Mouse (Mus musculus): Measurements from ENCODE around the gene Rtp2.

Gene Rtp2

DNA sequence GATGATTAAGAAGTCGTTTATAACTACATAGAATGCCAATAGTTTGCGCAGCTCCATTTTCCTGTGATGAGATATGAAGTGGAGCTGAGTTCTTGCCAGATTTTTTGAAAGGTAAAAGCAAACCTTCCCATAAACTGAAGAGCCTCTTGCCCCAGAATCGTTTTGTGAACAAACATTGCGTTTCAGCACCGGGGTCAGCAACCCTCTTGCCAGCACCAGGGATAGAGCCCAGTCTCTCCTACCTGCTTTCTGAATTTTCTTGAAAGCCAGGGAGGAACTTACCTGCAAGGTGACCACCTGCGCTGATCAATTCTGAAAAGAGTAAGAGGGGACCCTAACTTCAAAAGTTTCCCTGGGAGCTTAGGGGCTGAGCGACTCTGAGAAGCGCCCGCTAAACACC, 42.0 kb downstream of the Rtp2 start:
- peak; percentile 14 for DNase-seq (ENCODE audit: inconsistent ontology term)

DNA sequence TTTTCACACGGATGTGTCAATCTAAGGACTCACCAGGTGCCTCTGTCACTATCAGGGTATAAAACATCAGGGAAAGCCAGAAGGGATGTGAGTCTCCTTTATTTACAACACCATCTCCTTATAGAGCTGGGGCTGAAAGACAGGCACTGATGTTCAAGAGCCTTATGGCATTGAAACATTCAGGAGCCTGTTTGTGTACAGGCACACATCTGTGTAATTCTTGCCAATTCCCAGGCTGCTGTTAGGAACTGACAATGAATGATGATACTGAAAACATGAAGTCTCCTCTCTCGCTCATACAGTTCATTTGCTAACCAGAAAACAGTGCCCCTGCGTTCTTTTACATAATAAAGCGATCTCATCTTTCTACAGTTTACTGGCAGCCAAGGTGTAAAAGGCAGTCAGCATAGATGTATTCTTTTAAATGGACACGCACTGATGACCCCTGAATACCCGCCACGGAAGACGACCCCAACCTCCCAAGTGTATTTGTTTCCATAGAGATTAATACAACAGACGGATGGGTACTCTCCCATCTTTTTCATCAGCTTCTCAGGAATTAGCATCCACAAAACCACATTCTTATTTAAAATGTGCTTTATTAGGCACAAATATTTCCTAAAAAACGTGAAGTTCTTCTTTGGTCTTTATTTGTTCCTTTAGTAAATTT, 44.1 kb downstream of the Rtp2 start:
- no peak for DNase-seq (ENCODE audit: inconsistent ontology term)

DNA sequence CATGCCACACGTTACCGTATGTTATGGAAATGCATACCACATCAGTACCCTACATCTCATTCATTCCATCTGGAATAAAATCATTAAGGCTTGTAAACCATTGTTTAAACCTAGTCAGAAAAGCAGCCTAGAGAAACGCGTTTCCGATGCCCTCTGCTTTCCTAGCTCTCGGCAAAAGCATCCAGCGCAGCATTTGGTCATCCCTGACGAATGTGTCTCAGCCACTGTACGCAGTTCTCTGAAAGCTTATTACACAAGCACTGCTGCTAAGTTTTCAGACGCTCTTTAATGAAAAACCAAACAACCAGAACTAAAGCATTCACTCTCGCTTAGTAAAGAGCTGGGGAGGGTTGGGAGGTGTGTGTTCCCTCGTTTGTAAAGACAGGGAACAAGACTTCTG, 47.1 kb downstream of the Rtp2 start:
- no peak for DNase-seq (ENCODE audit: inconsistent ontology term)
